Mouse (Mus musculus) left cerebral cortex, adult 8-10 months (tissue): ENCODE results near the gene Gm10251. TPM values are rescaled to one million over a fixed set of nuclear protein-coding genes. Genes with fewer than 3 reads are reported as not detected.
"Not testable (repeated sequence)": the region's sequence is repeated elsewhere in the genome, so short reads cannot be mapped to it uniquely, and the experiment has no call there.

Experiments used
- DNase-seq, 2 experiments: peaks; one replicate each; pipeline ENCODE4 v3.0.0; 2022; ENCODE audit warnings: low spot score in 2 of 2
- total RNA-seq, 4 experiments: library from RNA; stranded (reverse); gene quantifications; 2 replicates each; pipeline ENCODE4 v1.2.4; 2022

Gm10251 gene
- total RNA-seq: under 1 TPM in 1 of 4 experiments, not detected in 3; 0.33 TPM

GRCm38 (mm10) chr14:6684070-6684469 is at the start of gene Gm10251:
Gene Gm10251, minus strand, starts transcription at chr14:6684170.
- DNase-seq: not testable (repeated sequence)

- not testable (repeated sequence) for DNase-seq
Observed at GRCm38 (mm10) chr14:6720151-6720550, 36.2 kb upstream of the Gm10251 start, which contains the start of gene Gm8050. Gene Gm8050, minus strand, starts transcription at chr14:6720251.

GRCm38 (mm10) chr14:6622318-6622717 is 61.7 kb downstream of the Gm10251 start, which contains the start of gene Gm3460:
Gene Gm3460, minus strand, starts transcription at chr14:6622418.
- not testable (repeated sequence) for DNase-seq

- peak in 1 of 2 experiments; percentile 1 for DNase-seq
Observed at GRCm38 (mm10) chr14:6606436-6606835, 77.5 kb downstream of the Gm10251 start.

- DNase-seq: peak in 1 of 2 experiments; percentile 1
Observed at GRCm38 (mm10) chr14:6605004-6605403, 79.0 kb downstream of the Gm10251 start.

- DNase-seq: peak in 1 of 2 experiments; percentile 0
Observed at GRCm38 (mm10) chr14:6604551-6604950, 79.4 kb downstream of the Gm10251 start.

- DNase-seq: not testable (repeated sequence)
Observed at GRCm38 (mm10) chr14:6590513-6590912, 93.5 kb downstream of the Gm10251 start, which contains the start of gene Gm3629. Gene Gm3629, minus strand, starts transcription at chr14:6590613.

Other genes with a start within 250 kb of the Gm10251 start
- gene Gm3594, start 239.6 kb downstream of the Gm10251 start, total RNA-seq: under 1 TPM in 1 of 4 experiments, not detected in 3; 0.46 TPM
- not detected for gene Gm8356, start 146.9 kb downstream of the Gm10251 start, total RNA-seq
- 1 to 10 TPM in 2 of 4 experiments, under 1 TPM in 2; 0.30 to 1.7 (median 0.97) TPM for gene Gm3629, start 93.6 kb downstream of the Gm10251 start, total RNA-seq
- not detected for gene Gm3460, start 61.8 kb downstream of the Gm10251 start, total RNA-seq
- gene Gm8050, start 36.1 kb upstream of the Gm10251 start, total RNA-seq: under 1 TPM in 1 of 4 experiments, not detected in 3; 0.34 TPM
- 1 to 10 TPM; 2.9 to 3.9 (median 2.9) TPM for gene Gm3636, start 58.2 kb upstream of the Gm10251 start, total RNA-seq
- not detected for gene Gm8362, start 90.2 kb upstream of the Gm10251 start, total RNA-seq
- not detected for gene Gm3642, start 156.1 kb upstream of the Gm10251 start, total RNA-seq
- gene Gm3667, start 205.8 kb upstream of the Gm10251 start, total RNA-seq: 1 to 10 TPM; 1.4 to 2.0 (median 1.8) TPM